Mouse (Mus musculus) myocyte (in vitro differentiated cells): ENCODE results near the gene Tmem91. TPM values are rescaled to one million over a fixed set of nuclear protein-coding genes. Genes with fewer than 3 reads are reported as not detected.

Experiments
- H3K27me3 ChIP-seq: one replicate; pipeline ENCODE4 v1.6.1; 2011; ENCODE audit not compliant: control insufficient read depth, insufficient read depth, insufficient read length
- H3K36me3 ChIP-seq: one replicate; pipeline ENCODE4 v1.6.1; 2011; ENCODE audit not compliant: control insufficient read depth, insufficient read depth
- H3K4me2 ChIP-seq: one replicate; pipeline ENCODE4 v1.6.1; 2011; ENCODE audit warnings: low read depth, control low read depth
- H3K4me3 ChIP-seq: one replicate; pipeline ENCODE4 v1.5.1; 2011; ENCODE audit warnings: mild to moderate bottlenecking, control low read depth, moderate library complexity
- H3K79me2 ChIP-seq: one replicate; pipeline ENCODE4 v1.6.1; 2011; ENCODE audit not compliant: control insufficient read depth, insufficient read depth
- H3ac ChIP-seq: one replicate; pipeline ENCODE4 v1.6.1; 2011; ENCODE audit not compliant: control insufficient read depth, insufficient read length
- CEBPB ChIP-seq: IDR thresholded peaks from 2 replicates; pipeline ENCODE4 v1.6.1; 2011; ENCODE audit warnings: mild to moderate bottlenecking, moderate library complexity; ENCODE audit not compliant: poor library complexity, insufficient read depth, severe bottlenecking
- E2F4 ChIP-seq: IDR thresholded peaks from one replicate; pipeline ENCODE4 v1.6.1; 2011; ENCODE audit warnings: mild to moderate bottlenecking, control low read depth, moderate library complexity; ENCODE audit not compliant: insufficient read depth
- MAX ChIP-seq: IDR thresholded peaks from one replicate; pipeline ENCODE4 v1.6.1; 2011; ENCODE audit warnings: low read depth, mild to moderate bottlenecking, control low read depth
- MYOD1 ChIP-seq, 3 experiments: IDR thresholded peaks; one replicate each; pipeline ENCODE4 v1.6.1; 2011; ENCODE audit warnings: control low read depth in 2 of 3, low read depth in 2 of 3, mild to moderate bottlenecking in 2 of 3, moderate library complexity in 1 of 3; ENCODE audit not compliant: insufficient read length in 2 of 3, control insufficient read depth in 1 of 3
- MYOG ChIP-seq, 3 experiments: IDR thresholded peaks; one replicate each; pipeline ENCODE4 v1.6.1; 2011; ENCODE audit warnings: control low read depth in 2 of 3, low read depth in 2 of 3, mild to moderate bottlenecking in 2 of 3; ENCODE audit not compliant: insufficient read length in 2 of 3, control insufficient read depth in 1 of 3, insufficient read depth in 1 of 3
- POLR2A ChIP-seq: IDR thresholded peaks from one replicate; pipeline ENCODE4 v1.6.1; 2011; ENCODE audit warnings: low read depth, mild to moderate bottlenecking, control low read depth, moderate library complexity; ENCODE audit not compliant: insufficient read length
- POLR2AphosphoS2 ChIP-seq: IDR thresholded peaks from one replicate; pipeline ENCODE4 v1.6.1; 2011; ENCODE audit warnings: low read depth, control low read depth; ENCODE audit not compliant: insufficient read length
- REST ChIP-seq: IDR thresholded peaks from one replicate; pipeline ENCODE4 v1.6.1; 2011; ENCODE audit warnings: mild to moderate bottlenecking, control low read depth, moderate library complexity; ENCODE audit not compliant: insufficient read depth, insufficient read length
- SRF ChIP-seq: IDR thresholded peaks from one replicate; pipeline ENCODE4 v1.6.1; 2011; ENCODE audit warnings: low read depth; ENCODE audit not compliant: control insufficient read depth, insufficient read length
- TCF12 ChIP-seq: IDR thresholded peaks from one replicate; pipeline ENCODE4 v1.6.1; 2011; ENCODE audit warnings: mild to moderate bottlenecking, control low read depth; ENCODE audit not compliant: poor library complexity, insufficient read depth, severe bottlenecking
- TCF3 ChIP-seq: IDR thresholded peaks from one replicate; pipeline ENCODE4 v1.6.1; 2011; ENCODE audit warnings: low read depth, control low read depth; ENCODE audit not compliant: insufficient read length
- USF1 ChIP-seq: IDR thresholded peaks from one replicate; pipeline ENCODE4 v1.6.1; 2011; ENCODE audit warnings: low read depth, mild to moderate bottlenecking, control low read depth, moderate library complexity
- polyA plus RNA-seq: library from polyadenylated mRNA; unstranded; fragments of >200 nt; fragmentation: generic; extraction: Trizol; gene quantifications from one replicate; pipeline ENCODE4 v1.2.1, GENCODE M21; 2012; ENCODE audit warnings: missing spikeins

The Tmem91 gene
- polyA plus RNA-seq, 1 experiment: 0.40 TPM

DNA sequence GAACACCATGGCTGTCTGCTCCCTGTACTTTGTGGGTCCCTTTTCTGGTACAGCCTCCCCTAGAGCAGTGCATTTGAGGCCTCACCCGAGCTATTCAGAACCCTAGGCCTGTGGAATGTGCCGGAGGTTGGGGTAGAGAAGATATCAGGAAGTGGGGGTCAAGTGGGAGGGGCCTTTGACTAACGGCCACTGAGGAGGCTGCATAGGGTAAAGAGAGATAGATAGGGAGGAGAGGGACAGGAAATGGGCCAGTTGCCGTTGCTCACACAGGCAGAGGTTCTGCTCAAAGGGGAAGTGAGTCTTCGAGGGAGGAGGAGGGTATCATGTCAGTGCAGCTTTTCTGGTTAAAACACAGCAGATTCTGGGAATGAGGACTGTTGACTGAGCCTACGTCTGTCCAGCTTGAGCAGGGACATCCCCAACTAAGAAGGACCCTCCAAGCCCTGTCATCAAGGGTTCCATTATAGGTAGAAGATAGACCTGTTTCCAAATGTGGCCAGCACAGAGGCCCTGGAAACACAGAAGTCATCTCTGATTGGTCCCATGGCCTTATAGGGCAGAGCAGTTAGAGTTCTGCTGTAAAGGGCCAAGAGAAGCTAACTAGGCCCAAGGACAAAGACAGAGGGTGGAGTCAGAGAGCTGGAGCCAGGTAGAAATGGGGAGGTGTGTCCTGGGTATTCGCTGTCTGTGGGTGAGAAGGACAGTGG is 8.7 kb upstream of the Tmem91 start:
- H3K27me3 ChIP-seq: no peaks in the 10 kb centered on the region
- TF ChIP-seq USF1 (no peak), POLR2AphosphoS2 (no peak), TCF3 (no peak), MYOG (IDR thresholded peaks at IDR 0.05; ENCODE audit: control insufficient read depth in 1 of 3, insufficient read depth in 1 of 3, insufficient read length in 2 of 3, low read depth in 2 of 3) (no peak), MYOD1 (IDR thresholded peaks at IDR 0.05; ENCODE audit: control insufficient read depth in 1 of 3, insufficient read length in 2 of 3, low read depth in 2 of 3) (no peak)
- H3K79me2 ChIP-seq: peaks cover 19% of the 10 kb centered on the region
- no peak overlapping the region for H3ac ChIP-seq
- H3K4me3 ChIP-seq: no peak overlapping the region
- no peaks in the 10 kb centered on the region for H3K36me3 ChIP-seq
- H3K4me2 ChIP-seq: no peak overlapping the region

- Histone ChIP-seq H3ac (no peak overlapping the region), H3K27me3 (no peaks in the 10 kb centered on the region), H3K36me3 (no peaks in the 10 kb centered on the region), H3K4me3 (peak overlapping the region; percentile 39), H3K79me2 (peaks cover 5% of the 10 kb centered on the region), H3K4me2 (peak overlapping the region; percentile 99)
- TF ChIP-seq USF1 (no peak), SRF (no peak), TCF3 (no peak), MAX (no peak), MYOG (IDR thresholded peaks at IDR 0.05; ENCODE audit: control insufficient read depth in 1 of 3, insufficient read depth in 1 of 3, insufficient read length in 2 of 3, low read depth in 2 of 3) (no peak), POLR2AphosphoS2 (no peak), REST (no peak), E2F4 (no peak), POLR2A (no peak), TCF12 (no peak), MYOD1 (IDR thresholded peaks at IDR 0.05; ENCODE audit: control insufficient read depth in 1 of 3, insufficient read length in 2 of 3, low read depth in 2 of 3) (no peak), CEBPB (no peak)
These were observed 6.6 kb upstream of the Tmem91 start for GRCm38 (mm10) chr7:25681341-25682231.

DNA sequence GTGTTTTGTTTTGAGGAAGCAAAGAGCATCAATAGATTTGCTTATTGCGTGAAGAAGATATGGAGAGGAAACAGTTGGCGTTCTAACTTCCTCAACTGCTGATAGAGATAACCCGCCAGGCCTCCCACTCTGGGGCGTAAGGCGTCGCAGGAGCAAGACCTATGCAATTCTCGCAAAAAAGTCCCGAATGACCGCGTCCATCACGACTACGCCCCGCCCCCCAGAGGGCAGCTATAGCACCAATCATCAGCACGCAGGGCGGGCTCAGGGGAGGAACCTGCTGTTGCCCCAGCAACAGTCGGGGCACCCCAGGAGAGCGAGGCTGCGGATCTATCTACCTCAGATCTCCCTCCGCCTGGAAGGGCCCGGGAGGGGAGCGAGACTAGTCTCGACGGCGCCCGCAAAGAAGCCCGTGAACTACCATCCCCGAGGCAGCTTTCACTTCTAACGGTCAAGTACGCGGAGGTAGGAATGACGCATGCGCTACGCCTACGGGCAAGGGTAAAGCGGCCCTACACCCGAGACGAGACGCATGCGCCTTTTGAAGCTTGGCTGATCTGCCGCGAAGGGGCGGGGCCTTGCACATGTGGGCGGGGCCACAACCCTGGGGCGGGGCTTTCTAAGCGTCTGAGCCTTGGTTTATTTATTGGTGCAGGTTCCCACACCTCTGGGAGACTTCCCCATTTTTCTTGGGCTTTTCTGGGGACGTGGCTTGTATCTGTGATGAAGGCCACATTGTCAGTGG is 5.7 kb upstream of the Tmem91 start, which contains the start of gene B9d2:
B9d2 (plus strand) TSS at position 267 of the 745 bp plus-strand sequence.
- Histone ChIP-seq H3K4me3 (peak within 1 kb of the TSS; percentile 39), H3K36me3 (no peaks in the 10 kb centered on the region), H3K79me2 (peaks cover 5% of the 10 kb centered on the region), H3ac (no peak within 1 kb of the TSS), H3K27me3 (no peaks in the 10 kb centered on the region), H3K4me2 (peak within 1 kb of the TSS; percentile 99)
- TF ChIP-seq MYOD1 (IDR thresholded peaks at IDR 0.05; ENCODE audit: control insufficient read depth in 1 of 3, insufficient read length in 2 of 3, low read depth in 2 of 3) (no peak), POLR2AphosphoS2 (peak; percentile 80), TCF3 (no peak), CEBPB (peak; percentile 66), REST (no peak), TCF12 (no peak), E2F4 (no peak), POLR2A (peak; percentile 70), USF1 (no peak)

GRCm38 (mm10) chr7:25679971-25680370 is 5.0 kb upstream of the Tmem91 start:
- Histone ChIP-seq H3K4me2 (peak overlapping the region; percentile 99), H3ac (no peak overlapping the region), H3K27me3 (no peaks in the 10 kb centered on the region), H3K36me3 (no peaks in the 10 kb centered on the region), H3K79me2 (peaks cover 5% of the 10 kb centered on the region), H3K4me3 (peak overlapping the region; percentile 39)
- TF ChIP-seq USF1: no peak
- peak; percentile 24; the same call in 1 of the 2 replicates for TF ChIP-seq CEBPB
